Mouse (Mus musculus): ENCODE measurements around the gene Celf3.

GRCm38 (mm10) chr3:94459834-94460233, 18.3 kb upstream of the Celf3 start:
- no peak for TF ChIP-seq POLR2A (IDR thresholded peaks at IDR 0.05; ENCODE audit: extremely low read depth, insufficient read depth, low read length)
- TF ChIP-seq CTCF (IDR thresholded peaks at IDR 0.05; ENCODE audit: extremely low read depth, insufficient read depth, low read length): no peak

Data from cortical plate, adult 2 months (tissue).